Mouse (Mus musculus): ENCODE results near the gene Lypd5. TPM values are rescaled to one million over a fixed set of nuclear protein-coding genes. Genes with fewer than 3 reads are reported as not detected.
A peak's percentile ranks its signal among the peaks of the same experiment; 100 is the strongest.

The Lypd5 gene
- polyA plus RNA-seq, 1 experiment, result not detected

DNA sequence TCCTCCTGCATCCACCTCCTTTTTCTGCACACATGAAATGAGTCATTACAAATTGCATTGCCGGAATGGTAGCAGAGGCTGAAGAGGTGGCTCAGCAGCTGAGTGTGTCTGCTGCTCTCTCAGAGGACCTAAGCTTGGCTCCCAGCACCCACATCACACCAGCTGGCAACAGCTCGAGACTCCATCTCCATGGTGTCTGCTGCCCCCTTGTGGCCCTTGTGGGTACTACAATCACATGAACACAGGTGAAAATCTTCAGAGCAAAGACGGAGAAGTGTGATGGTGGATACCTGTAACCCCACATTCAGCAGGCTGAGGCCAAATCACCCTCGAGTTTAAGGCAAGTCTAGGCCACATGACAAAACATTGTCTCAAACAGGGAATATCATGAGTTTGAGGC is 8.9 kb downstream of the Lypd5 start:
- DNase-seq (ENCODE audit: extremely low spot score in 1 of 2, low spot score in 1 of 2), result no peak

DNA sequence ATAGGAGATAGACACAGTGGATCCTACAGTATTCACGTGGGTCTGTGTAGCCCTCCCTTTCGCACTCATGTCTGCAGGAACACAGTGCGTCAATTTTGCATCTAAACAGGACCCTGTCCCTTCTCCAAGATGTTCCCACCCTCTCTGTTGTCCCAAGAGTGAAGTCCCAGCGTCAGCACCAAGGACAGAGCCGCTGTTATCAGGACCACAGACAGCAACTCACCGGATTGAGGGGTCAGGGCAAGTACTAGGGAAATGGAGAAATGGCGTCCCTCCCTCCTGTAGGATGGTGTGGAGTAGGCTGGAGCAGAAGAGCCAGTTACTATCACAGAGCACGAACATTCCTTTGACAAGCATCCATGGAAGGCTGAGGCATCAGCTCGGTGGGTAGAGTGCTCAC is 10.3 kb downstream of the Lypd5 start:
- no peak for DNase-seq (ENCODE audit: extremely low spot score in 1 of 2, low spot score in 1 of 2)

DNA sequence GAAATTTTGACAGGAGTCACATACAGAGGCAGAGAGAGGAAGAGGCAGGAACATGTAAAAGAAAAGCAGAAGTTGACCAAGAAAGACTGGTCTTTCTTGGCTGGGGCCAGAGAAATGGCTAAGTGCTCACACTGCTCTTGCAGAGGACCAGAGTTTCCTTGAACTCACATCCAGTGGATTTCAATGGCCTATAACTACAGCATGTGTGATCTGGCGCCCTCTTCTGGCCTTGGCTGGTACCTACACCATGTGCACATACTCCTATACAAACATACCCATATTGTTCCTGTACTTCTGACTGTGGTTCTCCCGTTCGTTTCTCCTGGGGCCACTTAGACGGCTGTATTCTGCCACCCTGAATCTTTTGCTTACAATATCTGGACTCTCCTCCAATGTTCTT is 12.0 kb downstream of the Lypd5 start:
- DNase-seq (ENCODE audit: extremely low spot score in 1 of 2, low spot score in 1 of 2), result no peak

DNA sequence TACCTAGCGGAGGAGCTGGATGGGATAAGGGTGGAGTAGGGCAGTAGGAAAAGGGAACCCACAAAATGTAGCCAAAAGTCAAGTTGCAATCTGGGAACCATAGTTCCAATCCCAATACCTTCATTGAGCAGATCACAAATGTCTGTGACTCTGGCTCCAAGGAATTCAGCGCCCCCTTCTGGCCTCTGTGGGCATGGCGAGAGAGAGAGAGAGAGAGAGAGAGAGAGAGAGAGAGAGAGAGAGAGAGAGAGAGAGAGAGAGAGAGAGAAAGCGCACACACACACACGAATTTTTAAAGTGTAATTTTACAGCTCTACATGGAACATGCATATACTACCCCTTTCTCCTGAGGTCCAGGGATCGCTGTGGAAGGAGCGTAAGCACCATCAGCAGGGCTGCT is 14.2 kb downstream of the Lypd5 start:
- peak in 1 of 2 experiments; percentile 66 for DNase-seq (ENCODE audit: extremely low spot score in 1 of 2, low spot score in 1 of 2)

GRCm38 (mm10) chr7:24364827-24365226 is 15.8 kb downstream of the Lypd5 start:
- peak; percentile 60 to 95 for DNase-seq (ENCODE audit: extremely low spot score in 1 of 2, low spot score in 1 of 2)

DNA sequence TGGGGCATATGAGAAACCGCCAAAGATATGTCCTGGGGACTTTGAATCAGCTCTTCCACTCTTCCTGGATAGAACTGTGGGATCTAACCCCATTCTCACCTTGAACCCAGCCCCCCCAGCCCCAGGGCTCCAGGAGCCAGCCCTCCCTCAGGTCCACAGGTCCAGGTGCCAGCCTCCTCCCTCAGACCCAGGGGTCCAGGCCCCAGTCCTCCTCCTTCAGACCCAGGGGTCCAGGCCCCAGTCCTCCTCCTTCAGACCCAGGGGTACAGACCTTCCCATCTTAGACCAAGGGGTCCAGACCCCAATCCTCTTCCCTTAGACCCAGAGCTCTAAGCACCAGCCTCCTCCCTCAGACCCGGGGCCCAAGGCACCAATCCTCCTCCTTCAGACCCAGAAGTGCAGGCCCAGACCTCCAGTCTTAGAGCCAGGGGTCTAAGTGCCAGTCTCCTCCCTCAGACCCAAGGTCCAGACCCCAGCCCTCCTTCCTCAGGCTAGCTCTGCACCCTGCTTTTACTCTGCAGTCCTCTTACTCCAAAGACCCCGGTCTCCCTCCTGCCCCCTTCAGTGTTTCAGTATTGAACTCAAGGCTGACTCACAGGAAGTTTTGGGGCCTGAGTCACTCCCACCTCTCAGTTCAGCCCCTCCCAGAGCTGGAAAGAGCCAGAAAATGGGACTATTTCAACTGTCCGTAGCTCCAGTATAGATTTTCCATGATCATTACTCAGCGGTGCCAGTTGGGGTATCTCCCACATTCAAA is 16.4 kb downstream of the Lypd5 start:
- no peak for DNase-seq (ENCODE audit: extremely low spot score in 1 of 2, low spot score in 1 of 2)

- DNase-seq (ENCODE audit: extremely low spot score in 1 of 2, low spot score in 1 of 2), result no peak
These were observed 18.0 kb downstream of the Lypd5 start for GRCm38 (mm10) chr7:24366716-24367632.

GRCm38 (mm10) chr7:24368226-24368625 is 19.2 kb downstream of the Lypd5 start:
- DNase-seq (ENCODE audit: extremely low spot score in 1 of 2, low spot score in 1 of 2), result no peak

- DNase-seq (ENCODE audit: extremely low spot score in 1 of 2, low spot score in 1 of 2), result no peak
These were observed 19.9 kb downstream of the Lypd5 start for GRCm38 (mm10) chr7:24368946-24369345.

GRCm38 (mm10) chr7:24369731-24370541 is 20.9 kb downstream of the Lypd5 start, which contains the start of gene Kcnn4:
TSS of gene Kcnn4 (plus strand) at chr7:24370263.
- DNase-seq (ENCODE audit: extremely low spot score in 1 of 2, low spot score in 1 of 2), result no peak

- no peak for DNase-seq (ENCODE audit: extremely low spot score in 1 of 2, low spot score in 1 of 2)
These were observed 22.2 kb downstream of the Lypd5 start for GRCm38 (mm10) chr7:24371012-24371808.

GRCm38 (mm10) chr7:24371809-24372145 is 22.8 kb downstream of the Lypd5 start:
- no peak for DNase-seq (ENCODE audit: extremely low spot score in 1 of 2, low spot score in 1 of 2)

- DNase-seq (ENCODE audit: extremely low spot score in 1 of 2, low spot score in 1 of 2), result no peak
These were observed 23.3 kb downstream of the Lypd5 start for GRCm38 (mm10) chr7:24372300-24372699.

DNA sequence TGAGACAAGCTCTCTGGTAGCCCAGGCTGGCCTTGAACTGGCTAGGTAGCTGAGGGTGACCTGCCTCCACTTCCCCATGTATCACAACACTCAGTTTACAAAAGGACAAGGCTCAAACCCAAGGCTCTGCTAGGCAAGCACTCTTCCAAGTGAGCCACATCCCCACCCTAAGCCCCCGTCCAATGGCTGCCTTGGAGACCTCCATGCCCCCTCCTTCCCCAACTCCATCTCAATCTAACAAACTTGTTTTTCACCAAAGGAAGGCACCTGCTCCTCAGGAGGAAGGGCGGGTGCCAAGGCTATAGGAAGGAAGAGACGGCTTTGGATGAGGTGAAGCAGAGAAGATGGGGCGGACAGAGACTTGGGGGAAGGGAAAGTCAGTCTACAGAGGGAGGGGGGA is 23.8 kb downstream of the Lypd5 start:
- no peak for DNase-seq (ENCODE audit: extremely low spot score in 1 of 2, low spot score in 1 of 2)

DNA sequence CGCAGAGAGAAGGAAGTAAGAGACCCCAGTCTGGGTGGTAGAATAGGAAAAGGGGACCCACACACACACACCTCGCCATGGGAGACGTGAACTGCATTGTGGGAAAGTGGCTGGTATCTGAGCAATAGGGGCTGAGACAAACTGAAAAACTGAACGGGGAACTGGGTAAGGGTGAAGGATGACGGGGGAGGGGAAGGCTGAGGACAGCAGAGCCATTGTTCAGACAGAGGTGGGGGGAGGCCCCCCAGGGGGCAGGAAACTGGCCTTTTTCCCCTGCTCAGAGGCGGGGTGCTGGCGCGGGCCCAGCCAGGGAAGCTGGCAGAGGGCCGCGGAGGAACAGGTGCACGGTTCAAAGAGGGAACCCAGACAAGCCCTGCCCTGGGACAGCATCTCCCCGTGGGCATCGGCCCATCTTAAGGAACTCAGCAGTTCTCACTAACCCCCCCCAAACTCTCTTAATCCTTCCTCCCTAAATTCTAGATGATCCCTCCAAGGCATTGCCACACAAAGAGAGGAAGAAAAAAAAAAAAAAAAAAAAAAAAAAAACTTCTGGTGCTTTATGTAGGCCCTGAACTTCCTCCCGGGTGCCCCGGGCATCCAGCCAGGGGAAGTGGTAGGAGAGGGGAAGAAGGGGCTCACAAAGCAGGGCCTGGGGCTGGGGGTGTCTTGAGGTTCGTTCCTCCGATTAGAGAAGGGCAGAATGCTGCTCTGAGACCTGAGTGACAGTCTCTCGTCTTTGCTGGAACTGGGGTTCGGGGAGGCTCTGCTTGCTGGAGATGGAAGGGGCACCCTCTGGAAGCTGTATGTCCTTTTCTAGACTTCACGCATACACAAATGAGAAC is 24.8 kb downstream of the Lypd5 start:
- peak in 1 of 2 experiments; percentile 37 for DNase-seq (ENCODE audit: extremely low spot score in 1 of 2, low spot score in 1 of 2)

GRCm38 (mm10) chr7:24376456-24376855 is 27.5 kb downstream of the Lypd5 start:
- no peak for DNase-seq (ENCODE audit: extremely low spot score in 1 of 2, low spot score in 1 of 2)

DNA sequence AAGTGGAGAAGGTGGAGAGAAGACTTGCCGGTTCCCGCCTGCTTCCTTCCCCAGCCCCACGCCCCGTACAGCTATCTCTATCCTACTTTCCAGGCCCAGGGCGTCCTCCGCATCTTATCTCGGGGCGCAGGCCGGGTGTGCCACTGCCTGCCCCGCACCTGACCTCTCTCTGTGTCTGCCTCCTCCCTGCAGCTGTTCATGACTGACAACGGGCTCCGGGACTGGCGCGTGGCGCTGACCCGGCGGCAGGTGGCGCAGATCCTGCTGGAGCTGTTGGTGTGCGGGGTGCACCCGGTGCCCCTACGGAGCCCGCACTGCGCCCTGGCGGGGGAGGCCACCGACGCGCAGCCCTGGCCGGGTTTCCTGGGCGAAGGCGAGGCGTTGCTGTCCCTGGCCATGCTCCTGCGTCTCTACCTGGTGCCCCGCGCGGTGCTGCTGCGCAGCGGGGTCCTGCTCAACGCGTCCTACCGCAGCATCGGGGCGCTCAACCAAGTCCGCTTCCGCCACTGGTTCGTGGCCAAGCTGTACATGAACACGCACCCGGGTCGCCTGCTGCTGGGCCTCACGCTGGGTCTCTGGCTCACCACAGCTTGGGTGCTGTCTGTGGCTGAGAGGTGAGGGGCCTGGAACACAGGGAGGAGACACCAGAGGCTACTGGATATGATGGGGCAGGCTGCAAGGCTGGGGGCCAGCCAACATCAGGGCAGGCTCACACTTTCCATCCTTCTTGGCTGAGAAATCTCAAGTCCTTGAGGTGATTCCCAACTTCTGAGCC is 28.3 kb downstream of the Lypd5 start:
- DNase-seq (ENCODE audit: extremely low spot score in 1 of 2, low spot score in 1 of 2), result no peak

DNA sequence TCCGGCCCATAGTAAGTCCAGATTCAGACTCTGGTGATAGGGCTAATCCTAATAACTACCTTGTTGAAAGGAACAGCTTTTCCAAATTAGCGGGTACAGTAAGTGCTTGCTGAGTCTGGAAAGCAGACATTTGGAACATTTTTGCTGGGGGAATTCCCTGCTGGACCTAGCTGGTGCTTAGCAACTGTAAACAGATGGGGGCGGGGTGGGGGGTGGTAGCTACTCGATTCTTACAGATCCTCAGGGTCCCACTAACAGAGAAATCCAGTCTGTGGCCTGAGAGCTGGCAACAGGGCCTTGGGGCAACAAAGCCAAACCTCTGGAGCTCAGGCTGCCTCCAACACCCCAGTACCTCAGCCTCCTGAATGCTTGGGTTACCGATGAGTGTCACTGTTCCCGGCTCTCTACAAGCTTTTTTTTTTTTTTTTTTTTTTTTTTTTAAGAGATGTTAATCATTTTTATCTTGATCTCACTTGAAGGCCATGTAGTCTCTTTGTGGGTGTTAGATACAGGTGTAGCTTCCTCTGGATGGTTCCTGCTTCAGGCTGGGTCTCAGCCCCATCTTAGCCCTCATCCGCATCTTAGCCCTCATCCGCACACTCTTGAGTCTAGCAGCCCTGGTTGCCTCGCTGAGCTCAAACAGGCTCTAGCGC is 29.2 kb downstream of the Lypd5 start:
- DNase-seq (ENCODE audit: extremely low spot score in 1 of 2, low spot score in 1 of 2), result no peak

All from frontal cortex, adult 2 months (tissue).